Mouse (Mus musculus) neural tube, embryonic 14.5 days (tissue): ENCODE results near the gene Kcnip1. TPM values are rescaled to one million over a fixed set of nuclear protein-coding genes. Genes with fewer than 3 reads are reported as not detected.
A peak's percentile ranks its signal among the peaks of the same experiment; 100 is the strongest.

Experiments used
- ATAC-seq: fragments of 200-750 bp; cut with Nextera tagmentation; 2 replicates; pipeline ENCODE4 v1.8.0; 2017; ENCODE audit warnings: low read depth, mild to moderate bottlenecking, moderate TSS enrichment, moderate library complexity
- H3K27ac ChIP-seq: fragments of 300-500 bp; sonication (generic); 2 replicates; pipeline ENCODE4 v1.5.1; 2014; ENCODE audit warnings: low read depth, mild to moderate bottlenecking, control low read depth, low read length, moderate library complexity, mixed read lengths
- H3K27me3 ChIP-seq: fragments of 300-500 bp; sonication (generic); 2 replicates; pipeline ENCODE4 v1.6.1; 2014; ENCODE audit warnings: low read length; ENCODE audit not compliant: control insufficient read depth, insufficient read depth
- H3K36me3 ChIP-seq: fragments of 300-500 bp; sonication (generic); 2 replicates; pipeline ENCODE4 v1.6.1; 2014; ENCODE audit warnings: low read length, mixed read lengths; ENCODE audit not compliant: control insufficient read depth, insufficient read depth
- H3K4me1 ChIP-seq: fragments of 300-500 bp; sonication (generic); 2 replicates; pipeline ENCODE4 v1.6.1; 2014; ENCODE audit warnings: low read length; ENCODE audit not compliant: control insufficient read depth, insufficient read depth
- H3K4me2 ChIP-seq: fragments of 300-500 bp; sonication (generic); 2 replicates; pipeline ENCODE4 v1.6.1; 2014; ENCODE audit warnings: mild to moderate bottlenecking, low read depth, low read length, control low read depth
- H3K4me3 ChIP-seq: fragments of 300-500 bp; sonication (generic); 2 replicates; pipeline ENCODE4 v1.5.1; 2014; ENCODE audit warnings: low read depth, low read length, control low read depth, mixed read lengths
- H3K9ac ChIP-seq: fragments of 300-500 bp; sonication (generic); replicated peaks from 2 replicates; pipeline ENCODE4 v1.6.1; 2014; ENCODE audit warnings: low read depth, mild to moderate bottlenecking, control low read depth, low read length, mixed read lengths
- H3K9me3 ChIP-seq: fragments of 300-500 bp; sonication (generic); 2 replicates; pipeline ENCODE4 v1.6.1; 2016; ENCODE audit warnings: low read length; ENCODE audit not compliant: control insufficient read depth
- WGBS: fragments of 180-500 bp; shearing (Covaris S2); extraction: QIAGEN DNeasy Blood & Tissue Kit; methylation state at CpG from one replicate; pipeline ENCODE4 v1.1.7; 2014; 5-methylcytosine and 5-hydroxymethylcytosine counted together
- polyA plus RNA-seq: library from polyadenylated mRNA; unstranded; fragments of >200 nt; fragmentation: Nextera tagmentation; extraction: Ambion mirVana; gene quantifications from 2 replicates; pipeline ENCODE4 v1.2.1, GENCODE M21; 2014

The Kcnip1 gene
- polyA plus RNA-seq, 1 experiment from 2014 or later = 138 TPM

GRCm38 (mm10) chr11:33827829-33828206 is 165.1 kb downstream of the Kcnip1 start:
- no peak overlapping the region for H3K4me3 ChIP-seq
- ATAC-seq = no peak
- peaks cover 10% of the 10 kb centered on the region; the same call in 1 of the 2 replicates for H3K4me1 ChIP-seq
- WGBS = 64% methylated on average over 6 of the region's 6 CpGs
- no peak overlapping the region for H3K9ac ChIP-seq
- no peaks in the 10 kb centered on the region for H3K36me3 ChIP-seq
- no peak overlapping the region for H3K4me2 ChIP-seq
- H3K27me3 ChIP-seq = no peaks in the 10 kb centered on the region
- H3K27ac ChIP-seq = peak overlapping the region; percentile 50
- H3K9me3 ChIP-seq = no peaks in the 10 kb centered on the region

DNA sequence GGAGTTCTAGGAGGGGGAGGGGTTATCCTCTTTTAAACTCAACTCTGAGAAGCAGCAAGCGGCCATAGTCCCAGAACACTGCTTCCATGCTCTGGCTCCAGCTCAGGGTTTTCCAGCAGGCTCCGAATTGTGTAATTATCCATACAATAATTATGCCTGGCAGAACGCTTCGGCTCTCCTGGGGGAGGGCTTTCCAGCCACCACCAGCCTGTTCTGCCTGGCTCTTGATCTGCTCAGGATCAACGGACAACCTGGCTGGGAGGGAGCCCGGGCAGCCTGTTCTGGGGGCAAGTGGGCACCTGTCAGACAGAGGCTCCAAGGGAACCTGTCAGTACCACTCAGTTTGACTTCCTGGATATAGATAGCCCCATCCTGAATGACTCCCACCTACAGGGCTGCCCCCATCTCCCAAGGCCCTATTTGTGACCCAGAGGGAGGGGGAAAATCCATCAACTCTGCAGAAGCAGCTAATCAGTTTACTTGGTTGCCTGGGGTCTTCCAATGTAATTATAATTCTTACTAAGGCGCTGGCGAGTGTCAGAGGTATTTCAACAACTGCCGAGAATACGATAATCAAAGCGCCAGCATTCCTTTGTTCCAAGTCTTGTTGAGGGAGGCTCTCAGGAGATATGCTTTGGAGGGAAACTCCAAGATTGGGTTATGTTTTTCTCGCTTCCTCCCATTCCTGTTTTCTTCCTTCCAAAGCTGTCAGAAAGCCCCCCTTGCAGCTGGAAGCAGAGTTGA is 165.7 kb downstream of the Kcnip1 start:
- WGBS = 50% methylated on average over 12 of the region's 12 CpGs
- no peak overlapping the region for H3K4me2 ChIP-seq
- no peaks in the 10 kb centered on the region for H3K9me3 ChIP-seq
- no peak overlapping the region for H3K9ac ChIP-seq
- peak; percentile 38 for ATAC-seq
- peaks cover 10% of the 10 kb centered on the region; the same call in 1 of the 2 replicates for H3K4me1 ChIP-seq
- no peaks in the 10 kb centered on the region for H3K27me3 ChIP-seq
- H3K27ac ChIP-seq = peak overlapping the region; percentile 50
- H3K36me3 ChIP-seq = no peaks in the 10 kb centered on the region
- no peak overlapping the region for H3K4me3 ChIP-seq

- Histone ChIP-seq H3K9ac (no peak overlapping the region), H3K27ac (no peak overlapping the region), H3K4me1 (peaks cover 10% of the 10 kb centered on the region; the same call in 1 of the 2 replicates), H3K9me3 (no peaks in the 10 kb centered on the region), H3K4me3 (no peak overlapping the region), H3K27me3 (no peaks in the 10 kb centered on the region), H3K36me3 (no peaks in the 10 kb centered on the region), H3K4me2 (no peak overlapping the region)
- WGBS = 36% methylated on average over 6 of the region's 6 CpGs
- no peak for ATAC-seq
These were observed 168.2 kb downstream of the Kcnip1 start for GRCm38 (mm10) chr11:33824739-33825138.

GRCm38 (mm10) chr11:33821331-33821730 is 171.6 kb downstream of the Kcnip1 start:
- Histone ChIP-seq H3K27ac (no peak overlapping the region), H3K36me3 (no peaks in the 10 kb centered on the region), H3K4me2 (no peak overlapping the region), H3K4me1 (no peaks in the 10 kb centered on the region), H3K9ac (no peak overlapping the region), H3K4me3 (no peak overlapping the region), H3K27me3 (no peaks in the 10 kb centered on the region), H3K9me3 (no peaks in the 10 kb centered on the region)
- WGBS = 90% methylated on average over 5 of the region's 5 CpGs
- no peak for ATAC-seq

DNA sequence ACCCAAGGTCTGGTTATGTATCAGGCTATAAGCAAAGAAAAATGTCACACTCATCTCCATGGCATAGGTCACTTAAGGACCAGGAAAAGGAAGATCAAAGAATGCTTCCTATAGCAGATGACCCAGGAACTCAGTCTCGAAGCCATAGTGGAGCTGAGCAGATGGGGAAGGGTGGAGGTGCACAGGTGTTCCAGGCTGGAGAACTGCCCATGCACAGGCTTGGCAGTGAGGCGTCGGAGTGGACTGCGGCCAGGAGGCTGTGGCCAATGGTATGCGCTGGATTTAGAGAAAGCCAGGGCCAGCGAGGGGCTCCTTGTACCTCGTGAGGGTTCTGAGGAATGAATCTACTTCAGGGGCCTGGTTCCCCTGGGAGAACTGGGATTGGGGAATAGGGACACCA is 172.1 kb downstream of the Kcnip1 start:
- Histone ChIP-seq H3K9me3 (no peaks in the 10 kb centered on the region), H3K4me3 (no peak overlapping the region), H3K4me1 (no peaks in the 10 kb centered on the region), H3K4me2 (no peak overlapping the region), H3K27me3 (no peaks in the 10 kb centered on the region), H3K36me3 (no peaks in the 10 kb centered on the region), H3K27ac (no peak overlapping the region), H3K9ac (no peak overlapping the region)
- no peak for ATAC-seq
- WGBS = 86% methylated on average over 7 of the region's 7 CpGs

DNA sequence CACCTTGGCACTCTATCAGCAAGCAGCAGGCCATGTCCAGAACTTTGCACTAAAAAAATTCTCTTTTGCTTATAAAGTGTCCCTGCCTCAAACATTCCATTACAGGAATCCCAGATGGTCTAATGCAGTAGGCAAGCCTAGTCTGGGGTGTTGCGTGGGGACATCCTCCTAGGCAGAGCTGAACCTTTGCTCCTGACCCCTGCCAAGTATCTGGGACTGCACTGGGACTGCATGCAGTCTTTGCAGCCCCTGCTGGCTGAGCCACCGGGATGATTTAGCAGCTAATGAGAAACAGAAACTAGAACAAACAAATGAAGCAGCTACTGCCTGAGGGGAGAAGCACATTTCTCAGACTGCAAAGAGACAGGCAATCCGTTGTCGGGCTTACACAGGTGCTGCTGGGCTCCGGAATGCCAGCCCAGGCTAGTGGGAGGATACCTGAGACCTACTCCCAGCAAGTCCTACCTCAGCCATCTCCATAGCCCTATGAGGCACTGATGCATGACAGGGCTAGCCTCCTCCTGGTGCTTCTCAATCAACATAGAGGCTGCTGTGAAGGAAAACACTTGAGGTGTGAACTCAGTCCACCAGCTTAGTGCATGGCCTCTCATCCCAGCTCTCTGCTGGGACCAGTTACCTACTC is 174.0 kb downstream of the Kcnip1 start:
- H3K4me1 ChIP-seq = no peaks in the 10 kb centered on the region
- H3K9me3 ChIP-seq = no peaks in the 10 kb centered on the region
- H3K36me3 ChIP-seq = no peaks in the 10 kb centered on the region
- no peak for ATAC-seq
- WGBS = 43% methylated on average over 5 of the region's 5 CpGs
- no peak overlapping the region for H3K9ac ChIP-seq
- no peak overlapping the region for H3K4me3 ChIP-seq
- H3K4me2 ChIP-seq = no peak overlapping the region
- H3K27me3 ChIP-seq = no peaks in the 10 kb centered on the region
- no peak overlapping the region for H3K27ac ChIP-seq

DNA sequence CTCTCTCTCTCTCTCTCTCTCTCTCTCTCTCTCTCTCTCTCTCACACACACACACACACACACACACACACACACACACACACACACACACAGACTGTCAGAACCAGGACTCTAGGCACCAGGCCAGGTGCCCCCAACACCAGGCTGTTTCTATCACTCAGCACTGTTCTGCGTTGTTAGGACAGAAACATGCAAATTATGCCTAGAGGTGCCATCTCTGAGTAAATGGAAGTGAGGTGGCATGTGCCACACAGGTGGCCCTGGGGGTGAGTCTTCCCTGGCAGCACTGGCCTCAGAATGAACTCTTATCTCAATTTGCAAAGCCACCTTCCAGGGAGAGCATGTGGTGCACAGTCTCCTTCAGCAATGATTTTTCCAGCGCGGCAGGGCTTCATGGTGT is 176.9 kb downstream of the Kcnip1 start:
- 52% methylated on average over 3 of the region's 3 CpGs for WGBS
- Histone ChIP-seq H3K9me3 (no peaks in the 10 kb centered on the region), H3K27me3 (no peaks in the 10 kb centered on the region), H3K36me3 (no peaks in the 10 kb centered on the region), H3K4me1 (no peaks in the 10 kb centered on the region), H3K27ac (no peak overlapping the region), H3K4me3 (no peak overlapping the region), H3K9ac (no peak overlapping the region), H3K4me2 (no peak overlapping the region)
- ATAC-seq = no peak

GRCm38 (mm10) chr11:33810105-33810504 is 182.8 kb downstream of the Kcnip1 start:
- Histone ChIP-seq H3K36me3 (no peaks in the 10 kb centered on the region), H3K27ac (no peak overlapping the region), H3K4me1 (no peaks in the 10 kb centered on the region), H3K9ac (no peak overlapping the region), H3K9me3 (no peaks in the 10 kb centered on the region), H3K4me2 (no peak overlapping the region), H3K4me3 (no peak overlapping the region), H3K27me3 (no peaks in the 10 kb centered on the region)
- WGBS = 51% methylated on average over 7 of the region's 7 CpGs
- no peak; the same call in 1 of the 2 replicates for ATAC-seq

DNA sequence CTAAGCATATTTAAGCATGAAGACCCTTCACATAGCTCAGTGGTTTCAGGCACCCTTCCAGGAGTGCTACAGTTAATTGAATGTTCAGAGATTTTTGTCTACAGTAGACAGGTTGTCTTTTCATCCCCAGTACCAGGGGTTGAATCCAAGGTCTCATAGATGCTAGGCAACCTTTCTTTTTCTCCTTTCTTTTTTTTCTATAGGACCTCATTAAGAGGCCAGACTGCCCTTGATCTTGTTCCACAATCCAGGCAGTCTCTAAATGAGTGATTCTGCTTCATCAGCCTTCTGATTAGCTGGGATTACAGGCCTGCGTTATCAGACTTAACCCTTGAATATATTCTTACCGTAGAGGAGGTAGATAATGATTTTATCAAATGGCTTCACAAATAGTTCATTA is 189.9 kb downstream of the Kcnip1 start:
- no peak for ATAC-seq
- 81% methylated on average over 2 of the region's 2 CpGs for WGBS
- Histone ChIP-seq H3K27me3 (no peaks in the 10 kb centered on the region), H3K27ac (no peak overlapping the region), H3K4me2 (no peak overlapping the region), H3K36me3 (no peaks in the 10 kb centered on the region), H3K4me1 (0 out of 2 replicates have a peak, but pooled peaks cover 1% of the 10 kb centered on the region), H3K4me3 (no peak overlapping the region), H3K9ac (no peak overlapping the region), H3K9me3 (no peaks in the 10 kb centered on the region)
